Mouse (Mus musculus): Measurements from ENCODE around the gene Ccdc167.

GRCm38 (mm10) chr17:29679038-29679767 is 37.6 kb downstream of the Ccdc167 start:
- TF ChIP-seq POLR2A (IDR thresholded peaks at IDR 0.05; ENCODE audit: extremely low read depth, insufficient read depth, low read length) (no peak), CTCF (IDR thresholded peaks at IDR 0.05; ENCODE audit: extremely low read depth, insufficient read depth, low read length) (no peak)

All from cortical plate, adult 2 months (tissue).